Comparison of ENCODE assay signal across 8 mouse cellular contexts in genomic region chr10:58322361-58323027, GRCm38 (mm10). TPM values are rescaled to one million over a fixed set of nuclear protein-coding genes. Genes with fewer than 3 reads are reported as not detected.
DNase-seq lines count a peak whose midpoint lies in the region; ATAC-seq and TF ChIP-seq lines count a peak whose summit lies in the region.

No protein-coding gene starts in this region.

- no peaks in the 10 kb centered on the region for H3K79me2 ChIP-seq in heart, adult 2 months (replicated peaks; ENCODE audit: control insufficient read depth, insufficient read depth, low read length)

- peak overlapping the region; percentile 35 for H3K9ac ChIP-seq in heart, adult 2 months (ENCODE audit: low read depth, low read length)
- H3K9ac ChIP-seq in forebrain, embryonic 13.5 days = peak overlapping the region; percentile 45; the same call in 1 of the 2 replicates
- H3K9ac ChIP-seq in liver, embryonic 15.5 days = peak overlapping the region; percentile 55

- H3K4me1 ChIP-seq in heart, adult 2 months (ENCODE audit: control insufficient read depth, insufficient read depth, low read length) = peaks cover 5% of the 10 kb centered on the region
- peaks cover 24% of the 10 kb centered on the region for H3K4me1 ChIP-seq in forebrain, embryonic 13.5 days
- peaks cover 38% of the 10 kb centered on the region for H3K4me1 ChIP-seq in liver, embryonic 15.5 days (replicated peaks)

- TF ChIP-seq CTCF in heart, adult 2 months (IDR thresholded peaks at IDR 0.05) = no peak

- peak overlapping the region; percentile 88 for H3K27ac ChIP-seq in heart, adult 2 months
- peak overlapping the region; percentile 80 for H3K27ac ChIP-seq in forebrain, embryonic 13.5 days
- H3K27ac ChIP-seq in liver, embryonic 15.5 days (replicated peaks) = peak overlapping the region; percentile 92

- H3K4me3 ChIP-seq in heart, adult 2 months = peak overlapping the region; percentile 51
- H3K4me3 ChIP-seq in forebrain, embryonic 13.5 days = peak overlapping the region; percentile 82
- peak overlapping the region; percentile 87 for H3K4me3 ChIP-seq in liver, embryonic 15.5 days (replicated peaks)

- H3K36me3 ChIP-seq in heart, adult 2 months (ENCODE audit: control insufficient read depth, insufficient read depth, low read length) = no peaks in the 10 kb centered on the region; the same call in 1 of the 2 replicates
- no peaks in the 10 kb centered on the region for H3K36me3 ChIP-seq in forebrain, embryonic 13.5 days (ENCODE audit: poor library complexity, severe bottlenecking)
- no peaks in the 10 kb centered on the region for H3K36me3 ChIP-seq in liver, embryonic 15.5 days (replicated peaks)

- no peaks in the 10 kb centered on the region for H3K27me3 ChIP-seq in heart, adult 2 months (ENCODE audit: control insufficient read depth, insufficient read depth, low read length)
- H3K27me3 ChIP-seq in forebrain, embryonic 13.5 days = no peaks in the 10 kb centered on the region
- H3K27me3 ChIP-seq in liver, embryonic 15.5 days = no peaks in the 10 kb centered on the region

- peak; percentile 79; the same call in 1 of the 2 replicates for TF ChIP-seq POLR2A in heart, adult 2 months (IDR thresholded peaks at IDR 0.05; ENCODE audit: insufficient read depth, low read depth, low read length)

- peak overlapping the region; percentile 64 for H3K4me2 ChIP-seq in forebrain, embryonic 13.5 days
- peak overlapping the region; percentile 83 for H3K4me2 ChIP-seq in liver, embryonic 15.5 days

- peak; percentile 92 for TF ChIP-seq EP300 in heart, adult 2 months (IDR thresholded peaks at IDR 0.05; ENCODE audit: insufficient read depth, low read depth, low read length)

- intact Hi-C loops in heart, adult 2 months (cut with DNase I) = loop anchor here (2.0 kb wide), 1 partner anchor 32 kb away; no protein-coding TSS in a partner anchor

- WGBS in heart, adult 2 months = 19% methylated on average over 6 of the region's 6 CpGs
- 37% methylated on average over 6 of the region's 6 CpGs for WGBS in forebrain, embryonic 13.5 days
- 25% methylated on average over 6 of the region's 6 CpGs for WGBS in liver, embryonic 15.5 days (ENCODE audit: insufficient replicate concordance)

- DNase-seq in heart, adult 2 months = no peak
- DNase-seq in heart, adult 11 months = no peak
- peak; percentile 57 for DNase-seq in 416B (ENCODE audit: low read depth)
- DNase-seq in ovary, postnatal 14 days (ENCODE audit: low spot score) = no peak
- DNase-seq in frontal cortex, postnatal 25 days (ENCODE audit: low spot score in 2 of 2) = no peak
- no peak for DNase-seq in embryo, embryonic 10.5 days (ENCODE audit: low spot score)

- no peak for ATAC-seq in forebrain, embryonic 13.5 days
- no peak for ATAC-seq in liver, embryonic 15.5 days (ENCODE audit: insufficient read depth)

- H3K9me3 ChIP-seq in forebrain, embryonic 13.5 days (replicated peaks) = no peaks in the 10 kb centered on the region
- H3K9me3 ChIP-seq in liver, embryonic 15.5 days (replicated peaks) = no peaks in the 10 kb centered on the region

RNA-seq across cellular contexts. Expression of gene Lims1, which starts 0.8 kb away (rescaled TPM):
- 100 to 1,000 TPM; 144 to 155 TPM for total RNA-seq in heart, adult 2 months (2021)
- 25.6 and 64.3 TPM in 2 replicates for polyA plus RNA-seq in heart, adult 2 months (2012; rRNA removed)
- 82.4 and 83.0 TPM in 2 replicates for polyA plus RNA-seq in forebrain, embryonic 13.5 days (2015; fragmentation: Nextera tagmentation; extraction: Ambion mirVana)
- 83.1 and 85.4 TPM in 2 replicates for polyA plus RNA-seq in liver, embryonic 15.5 days (2015; fragmentation: Nextera tagmentation; extraction: Ambion mirVana)
